Mouse (Mus musculus) myocyte (in vitro differentiated cells): ENCODE data around the gene Ccl26.

Source experiments
- CEBPB ChIP-seq: IDR thresholded peaks from 2 replicates; pipeline ENCODE4 v1.6.1; 2011; ENCODE audit warnings: mild to moderate bottlenecking, moderate library complexity; ENCODE audit not compliant: poor library complexity, insufficient read depth, severe bottlenecking
- E2F4 ChIP-seq: IDR thresholded peaks from one replicate; pipeline ENCODE4 v1.6.1; 2011; ENCODE audit warnings: mild to moderate bottlenecking, control low read depth, moderate library complexity; ENCODE audit not compliant: insufficient read depth
- MAX ChIP-seq: IDR thresholded peaks from one replicate; pipeline ENCODE4 v1.6.1; 2011; ENCODE audit warnings: low read depth, mild to moderate bottlenecking, control low read depth
- MYOG ChIP-seq, 3 experiments: IDR thresholded peaks; one replicate each; pipeline ENCODE4 v1.6.1; 2011; ENCODE audit warnings: control low read depth in 2 of 3, low read depth in 2 of 3, mild to moderate bottlenecking in 2 of 3; ENCODE audit not compliant: insufficient read length in 2 of 3, control insufficient read depth in 1 of 3, insufficient read depth in 1 of 3
- POLR2A ChIP-seq: IDR thresholded peaks from one replicate; pipeline ENCODE4 v1.6.1; 2011; ENCODE audit warnings: low read depth, mild to moderate bottlenecking, control low read depth, moderate library complexity; ENCODE audit not compliant: insufficient read length
- POLR2AphosphoS2 ChIP-seq: IDR thresholded peaks from one replicate; pipeline ENCODE4 v1.6.1; 2011; ENCODE audit warnings: low read depth, control low read depth; ENCODE audit not compliant: insufficient read length
- REST ChIP-seq: IDR thresholded peaks from one replicate; pipeline ENCODE4 v1.6.1; 2011; ENCODE audit warnings: mild to moderate bottlenecking, control low read depth, moderate library complexity; ENCODE audit not compliant: insufficient read depth, insufficient read length
- SRF ChIP-seq: IDR thresholded peaks from one replicate; pipeline ENCODE4 v1.6.1; 2011; ENCODE audit warnings: low read depth; ENCODE audit not compliant: control insufficient read depth, insufficient read length
- TCF12 ChIP-seq: IDR thresholded peaks from one replicate; pipeline ENCODE4 v1.6.1; 2011; ENCODE audit warnings: mild to moderate bottlenecking, control low read depth; ENCODE audit not compliant: poor library complexity, insufficient read depth, severe bottlenecking
- TCF3 ChIP-seq: IDR thresholded peaks from one replicate; pipeline ENCODE4 v1.6.1; 2011; ENCODE audit warnings: low read depth, control low read depth; ENCODE audit not compliant: insufficient read length
- USF1 ChIP-seq: IDR thresholded peaks from one replicate; pipeline ENCODE4 v1.6.1; 2011; ENCODE audit warnings: low read depth, mild to moderate bottlenecking, control low read depth, moderate library complexity

- TF ChIP-seq TCF3 (no peak), USF1 (no peak), POLR2A (no peak), MYOG (IDR thresholded peaks at IDR 0.05; ENCODE audit: control insufficient read depth in 1 of 3, insufficient read depth in 1 of 3, insufficient read length in 2 of 3, low read depth in 2 of 3) (no peak), E2F4 (no peak), SRF (no peak), MAX (no peak), POLR2AphosphoS2 (no peak), CEBPB (no peak), REST (no peak), TCF12 (no peak)
Observed at GRCm38 (mm10) chr5:135582330-135582729, 19.0 kb upstream of the Ccl26 start.
